Mouse (Mus musculus): ENCODE measurements around the gene Dusp5. TPM values are rescaled to one million over a fixed set of nuclear protein-coding genes. Genes with fewer than 3 reads are reported as not detected.

Dusp5 gene
- polyA plus RNA-seq, 1 experiment from 2014 or later, result 14.1 TPM

- Histone ChIP-seq H3K36me3 (ENCODE audit: control insufficient read depth, insufficient read depth, low read length) (no peaks in the 10 kb centered on the region), H3K27me3 (ENCODE audit: control insufficient read depth, insufficient read depth, low read length) (no peaks in the 10 kb centered on the region), H3K4me1 (replicated peaks; ENCODE audit: control insufficient read depth, insufficient read depth) (no peaks in the 10 kb centered on the region), H3K27ac (replicated peaks) (no peak overlapping the region), H3K4me2 (replicated peaks; ENCODE audit: low read depth) (no peak overlapping the region), H3K4me3 (ENCODE audit: low read depth, low read length) (no peak overlapping the region), H3K9ac (ENCODE audit: low read length) (no peak overlapping the region), H3K9me3 (ENCODE audit: control insufficient read depth, low read length) (no peaks in the 10 kb centered on the region)
- no peak for DNase-seq (ENCODE audit: low spot score)
- no peak for TF ChIP-seq CTCF (IDR thresholded peaks at IDR 0.05; ENCODE audit: low read depth)
- TF ChIP-seq EP300 (optimal IDR thresholded peaks at IDR 0.05), result no peak
- 52% methylated on average over 4 of the region's 4 CpGs for WGBS
- ATAC-seq (ENCODE audit: low FRiP score, low TSS enrichment), result peak; percentile 61; the same call in 1 of the 2 replicates
Observed at GRCm38 (mm10) chr19:53564174-53564573, 35.3 kb downstream of the Dusp5 start.

GRCm38 (mm10) chr19:53565565-53566277 lies 36.8 kb downstream of the Dusp5 start:
- H3K27ac ChIP-seq (replicated peaks), result no peak overlapping the region
- peak; percentile 12; the same call in 1 of the 2 replicates for ATAC-seq (ENCODE audit: low FRiP score, low TSS enrichment)
- H3K27me3 ChIP-seq (ENCODE audit: control insufficient read depth, insufficient read depth, low read length), result no peaks in the 10 kb centered on the region
- no peaks in the 10 kb centered on the region for H3K4me1 ChIP-seq (replicated peaks; ENCODE audit: control insufficient read depth, insufficient read depth)
- H3K4me3 ChIP-seq (ENCODE audit: low read depth, low read length), result no peak overlapping the region
- no peaks in the 10 kb centered on the region for H3K36me3 ChIP-seq (ENCODE audit: control insufficient read depth, insufficient read depth, low read length)
- no peak for DNase-seq (ENCODE audit: low spot score)
- no peak for TF ChIP-seq EP300 (optimal IDR thresholded peaks at IDR 0.05)
- no peak for TF ChIP-seq CTCF (IDR thresholded peaks at IDR 0.05; ENCODE audit: low read depth)
- no peak overlapping the region for H3K4me2 ChIP-seq (replicated peaks; ENCODE audit: low read depth)
- no peaks in the 10 kb centered on the region for H3K9me3 ChIP-seq (ENCODE audit: control insufficient read depth, low read length)
- 91% methylated on average over 14 of the region's 14 CpGs for WGBS
- no peak overlapping the region for H3K9ac ChIP-seq (ENCODE audit: low read length)

- 48% methylated on average over 11 of the region's 11 CpGs for WGBS
- DNase-seq (ENCODE audit: low spot score), result peak; percentile 8
- TF ChIP-seq CTCF (IDR thresholded peaks at IDR 0.05; ENCODE audit: low read depth) (no peak), EP300 (optimal IDR thresholded peaks at IDR 0.05) (no peak)
Observed at GRCm38 (mm10) chr19:53567864-53568263, 39.0 kb downstream of the Dusp5 start.

GRCm38 (mm10) chr19:53568553-53568952 lies 39.6 kb downstream of the Dusp5 start:
- H3K27ac ChIP-seq (replicated peaks), result no peak overlapping the region
- ATAC-seq (ENCODE audit: low FRiP score, low TSS enrichment) (no peak), DNase-seq (ENCODE audit: low spot score) (peak; percentile 4)
- 80% methylated on average over 3 of the region's 3 CpGs for WGBS
- TF ChIP-seq CTCF (IDR thresholded peaks at IDR 0.05; ENCODE audit: low read depth) (no peak), EP300 (optimal IDR thresholded peaks at IDR 0.05) (no peak)
- no peaks in the 10 kb centered on the region for H3K27me3 ChIP-seq (ENCODE audit: control insufficient read depth, insufficient read depth, low read length)
- H3K4me1 ChIP-seq (replicated peaks; ENCODE audit: control insufficient read depth, insufficient read depth), result no peaks in the 10 kb centered on the region
- H3K9ac ChIP-seq (ENCODE audit: low read length), result no peak overlapping the region
- H3K36me3 ChIP-seq (ENCODE audit: control insufficient read depth, insufficient read depth, low read length), result no peaks in the 10 kb centered on the region
- H3K9me3 ChIP-seq (ENCODE audit: control insufficient read depth, low read length), result no peaks in the 10 kb centered on the region
- no peak overlapping the region for H3K4me3 ChIP-seq (ENCODE audit: low read depth, low read length)
- H3K4me2 ChIP-seq (replicated peaks; ENCODE audit: low read depth), result no peak overlapping the region

More at GRCm38 (mm10) chr19:53567864-53568263, 39.0 kb downstream of the Dusp5 start:
- H3K27ac ChIP-seq (replicated peaks), result no peak overlapping the region
- H3K4me3 ChIP-seq (ENCODE audit: low read depth, low read length), result no peak overlapping the region
- no peak overlapping the region for H3K9ac ChIP-seq (ENCODE audit: low read length)
- no peaks in the 10 kb centered on the region for H3K4me1 ChIP-seq (replicated peaks; ENCODE audit: control insufficient read depth, insufficient read depth)
- H3K27me3 ChIP-seq (ENCODE audit: control insufficient read depth, insufficient read depth, low read length), result no peaks in the 10 kb centered on the region
- H3K36me3 ChIP-seq (ENCODE audit: control insufficient read depth, insufficient read depth, low read length), result no peaks in the 10 kb centered on the region
- no peaks in the 10 kb centered on the region for H3K9me3 ChIP-seq (ENCODE audit: control insufficient read depth, low read length)
- no peak for ATAC-seq (ENCODE audit: low FRiP score, low TSS enrichment)
- H3K4me2 ChIP-seq (replicated peaks; ENCODE audit: low read depth), result no peak overlapping the region

GRCm38 (mm10) chr19:53571056-53571455 lies 42.1 kb downstream of the Dusp5 start:
- ATAC-seq (ENCODE audit: low FRiP score, low TSS enrichment) (no peak), DNase-seq (ENCODE audit: low spot score) (peak; percentile 14)
- no peaks in the 10 kb centered on the region for H3K27me3 ChIP-seq (ENCODE audit: control insufficient read depth, insufficient read depth, low read length)
- 73% methylated on average over 4 of the region's 4 CpGs for WGBS
- no peak overlapping the region for H3K4me3 ChIP-seq (ENCODE audit: low read depth, low read length)
- no peak overlapping the region for H3K27ac ChIP-seq (replicated peaks)
- H3K4me1 ChIP-seq (replicated peaks; ENCODE audit: control insufficient read depth, insufficient read depth), result no peaks in the 10 kb centered on the region
- no peak overlapping the region for H3K9ac ChIP-seq (ENCODE audit: low read length)
- no peaks in the 10 kb centered on the region for H3K36me3 ChIP-seq (ENCODE audit: control insufficient read depth, insufficient read depth, low read length)
- no peak overlapping the region for H3K4me2 ChIP-seq (replicated peaks; ENCODE audit: low read depth)
- H3K9me3 ChIP-seq (ENCODE audit: control insufficient read depth, low read length), result no peaks in the 10 kb centered on the region
- no peak for TF ChIP-seq EP300 (optimal IDR thresholded peaks at IDR 0.05)
- no peak for TF ChIP-seq CTCF (IDR thresholded peaks at IDR 0.05; ENCODE audit: low read depth)
